Mouse (Mus musculus): ENCODE measurements around the gene Pcolce.

DNA sequence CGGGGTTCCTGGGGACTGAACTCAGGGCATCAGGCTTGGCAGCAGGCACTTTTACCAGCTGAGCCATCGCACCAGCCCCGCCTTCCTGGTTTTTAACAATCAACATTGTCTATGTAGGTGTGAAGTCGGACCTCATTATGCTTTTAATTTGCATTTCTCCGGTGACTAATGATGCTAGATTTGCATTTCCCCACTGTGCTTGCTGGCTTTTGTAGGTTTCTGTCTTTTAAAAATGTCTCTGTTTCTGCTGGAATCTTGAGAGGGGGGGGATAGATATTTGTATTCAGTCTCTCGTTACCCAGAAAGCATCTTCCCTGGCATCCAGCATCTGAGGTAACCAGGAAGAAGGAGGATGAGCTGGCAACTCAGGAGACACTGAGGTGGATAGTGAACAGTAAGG, 52.0 kb downstream of the Pcolce start:
- TF ChIP-seq CTCF (IDR thresholded peaks at IDR 0.05; ENCODE audit: control insufficient read depth, insufficient read depth, insufficient read length) (no peak), USF1 (IDR thresholded peaks at IDR 0.05; ENCODE audit: low read depth) (no peak)
